Mouse (Mus musculus) hindbrain, embryonic 14.5 days (tissue): ENCODE results near the gene Ttll3. TPM values are rescaled to one million over a fixed set of nuclear protein-coding genes. Genes with fewer than 3 reads are reported as not detected.

ENCODE experiments used
- ATAC-seq: fragments of 200-750 bp; cut with Nextera tagmentation; 2 replicates; pipeline ENCODE4 v1.8.0; 2017; ENCODE audit warnings: moderate number of reproducible peaks, mild to moderate bottlenecking, moderate TSS enrichment, moderate library complexity; ENCODE audit not compliant: low FRiP score
- DNase-seq: peaks from one replicate; pipeline ENCODE4 v3.0.0-alpha.2; 2015; ENCODE audit warnings: low spot score
- H3K27ac ChIP-seq: fragments of 300-500 bp; sonication (generic); 2 replicates; pipeline ENCODE4 v1.5.1; 2014; ENCODE audit warnings: mild to moderate bottlenecking, moderate library complexity
- H3K27me3 ChIP-seq: fragments of 300-500 bp; sonication (generic); 2 replicates; pipeline ENCODE4 v1.6.1; 2014; ENCODE audit warnings: mild to moderate bottlenecking, low read length, mixed read lengths; ENCODE audit not compliant: control insufficient read depth, insufficient read depth
- H3K36me3 ChIP-seq: fragments of 300-500 bp; sonication (generic); replicated peaks from 2 replicates; pipeline ENCODE4 v1.6.1; 2014; ENCODE audit not compliant: control insufficient read depth, insufficient read depth
- H3K4me1 ChIP-seq: fragments of 300-500 bp; sonication (generic); replicated peaks from 2 replicates; pipeline ENCODE4 v1.6.1; 2014; ENCODE audit warnings: antibody characterized with exemption, low read length, mixed read lengths; ENCODE audit not compliant: control insufficient read depth, insufficient read depth
- H3K4me2 ChIP-seq: fragments of 300-500 bp; sonication (generic); replicated peaks from 2 replicates; pipeline ENCODE4 v1.6.1; 2014; ENCODE audit warnings: mild to moderate bottlenecking, moderate library complexity
- H3K4me3 ChIP-seq: fragments of 300-500 bp; sonication (generic); replicated peaks from 2 replicates; pipeline ENCODE4 v1.5.1; 2014; ENCODE audit warnings: mild to moderate bottlenecking, low read length
- H3K9ac ChIP-seq: fragments of 300-500 bp; sonication (generic); 2 replicates; pipeline ENCODE4 v1.6.1; 2014
- H3K9me3 ChIP-seq: fragments of 300-500 bp; sonication (generic); 2 replicates; pipeline ENCODE4 v1.6.1; 2016; ENCODE audit warnings: low read length; ENCODE audit not compliant: control insufficient read depth
- WGBS: fragments of 180-500 bp; shearing (Covaris S2); extraction: QIAGEN DNeasy Blood & Tissue Kit; methylation state at CpG from one replicate; pipeline ENCODE4 v1.1.7; 2014; 5-methylcytosine and 5-hydroxymethylcytosine counted together
- polyA plus RNA-seq: library from polyadenylated mRNA; unstranded; fragments of >200 nt; fragmentation: Nextera tagmentation; extraction: Ambion mirVana; gene quantifications from 2 replicates; pipeline ENCODE4 v1.2.1, GENCODE M21; 2014

The Ttll3 gene
- polyA plus RNA-seq, 1 experiment from 2014 or later: 8.1 TPM

GRCm38 (mm10) chr6:113390715-113391114 is 1.7 kb downstream of the Ttll3 start:
- no peaks in the 10 kb centered on the region for H3K9me3 ChIP-seq
- peaks cover 60% of the 10 kb centered on the region for H3K36me3 ChIP-seq
- no peaks in the 10 kb centered on the region for H3K27me3 ChIP-seq
- WGBS: 71% methylated on average over 3 of the region's 3 CpGs
- H3K4me3 ChIP-seq: no peak overlapping the region
- no peak for DNase-seq
- peaks cover 9% of the 10 kb centered on the region; the same call in 1 of the 2 replicates for H3K4me1 ChIP-seq
- H3K9ac ChIP-seq: no peak overlapping the region
- no peak overlapping the region for H3K27ac ChIP-seq
- no peak overlapping the region for H3K4me2 ChIP-seq
- no peak for ATAC-seq

GRCm38 (mm10) chr6:113392015-113392386 is 2.9 kb downstream of the Ttll3 start:
- DNase-seq: no peak
- Histone ChIP-seq H3K27me3 (no peaks in the 10 kb centered on the region), H3K4me3 (peak overlapping the region; percentile 32), H3K27ac (no peak overlapping the region), H3K36me3 (peaks cover 48% of the 10 kb centered on the region), H3K9me3 (no peaks in the 10 kb centered on the region), H3K4me2 (peak overlapping the region; percentile 67), H3K9ac (peak overlapping the region; percentile 70), H3K4me1 (peaks cover 9% of the 10 kb centered on the region; the same call in 1 of the 2 replicates)
- ATAC-seq: 0 out of 2 replicates have a peak, but pooled peaks have one; percentile 1
- WGBS: 19% methylated on average over 10 of the region's 10 CpGs

GRCm38 (mm10) chr6:113392387-113393071 is 3.5 kb downstream of the Ttll3 start:
- Histone ChIP-seq H3K4me2 (peak overlapping the region; percentile 67), H3K27ac (peak overlapping the region; percentile 71)
- 1% methylated on average over 51 of the region's 51 CpGs for WGBS

GRCm38 (mm10) chr6:113393951-113394350 is 4.9 kb downstream of the Ttll3 start:
- 87% methylated on average over 6 of the region's 6 CpGs for WGBS
- DNase-seq: no peak
- no peak overlapping the region for H3K9ac ChIP-seq
- no peak overlapping the region for H3K4me3 ChIP-seq
- no peak for ATAC-seq
- H3K36me3 ChIP-seq: peaks cover 38% of the 10 kb centered on the region
- H3K27me3 ChIP-seq: no peaks in the 10 kb centered on the region
- no peaks in the 10 kb centered on the region for H3K9me3 ChIP-seq
- no peak overlapping the region for H3K4me2 ChIP-seq
- H3K27ac ChIP-seq: no peak overlapping the region
- peaks cover 9% of the 10 kb centered on the region; the same call in 1 of the 2 replicates for H3K4me1 ChIP-seq

More at GRCm38 (mm10) chr6:113392387-113393071, 3.5 kb downstream of the Ttll3 start:
- ATAC-seq: peak; percentile 91
- Histone ChIP-seq H3K36me3 (peaks cover 43% of the 10 kb centered on the region), H3K27me3 (no peaks in the 10 kb centered on the region), H3K4me3 (peak overlapping the region; percentile 32), H3K4me1 (peaks cover 9% of the 10 kb centered on the region; the same call in 1 of the 2 replicates), H3K9ac (peak overlapping the region; percentile 70), H3K9me3 (no peaks in the 10 kb centered on the region)
- DNase-seq: peak; percentile 71

GRCm38 (mm10) chr6:113394811-113395210 is 5.8 kb downstream of the Ttll3 start:
- DNase-seq (no peak), ATAC-seq (no peak)
- Histone ChIP-seq H3K27ac (no peak overlapping the region), H3K9ac (no peak overlapping the region), H3K4me1 (peaks cover 9% of the 10 kb centered on the region; the same call in 1 of the 2 replicates), H3K4me3 (no peak overlapping the region), H3K9me3 (no peaks in the 10 kb centered on the region), H3K4me2 (no peak overlapping the region), H3K27me3 (no peaks in the 10 kb centered on the region), H3K36me3 (peaks cover 29% of the 10 kb centered on the region)
- WGBS: 95% methylated on average over 11 of the region's 11 CpGs

GRCm38 (mm10) chr6:113395501-113395900 is 6.4 kb downstream of the Ttll3 start:
- no peaks in the 10 kb centered on the region for H3K9me3 ChIP-seq
- no peak for DNase-seq
- WGBS: 94% methylated on average over 6 of the region's 6 CpGs
- no peaks in the 10 kb centered on the region for H3K27me3 ChIP-seq
- no peak overlapping the region for H3K27ac ChIP-seq
- H3K4me3 ChIP-seq: no peak overlapping the region
- no peak for ATAC-seq
- H3K4me2 ChIP-seq: no peak overlapping the region
- no peak overlapping the region for H3K9ac ChIP-seq
- peaks cover 9% of the 10 kb centered on the region; the same call in 1 of the 2 replicates for H3K4me1 ChIP-seq
- peaks cover 22% of the 10 kb centered on the region for H3K36me3 ChIP-seq

GRCm38 (mm10) chr6:113396270-113397030 is 7.4 kb downstream of the Ttll3 start:
- peaks cover 17% of the 10 kb centered on the region for H3K36me3 ChIP-seq
- no peaks in the 10 kb centered on the region for H3K9me3 ChIP-seq
- no peak overlapping the region for H3K9ac ChIP-seq
- H3K27me3 ChIP-seq: no peaks in the 10 kb centered on the region
- DNase-seq (no peak), ATAC-seq (no peak)
- H3K4me2 ChIP-seq: no peak overlapping the region
- H3K4me1 ChIP-seq: peaks cover 9% of the 10 kb centered on the region; the same call in 1 of the 2 replicates
- WGBS: 87% methylated on average over 10 of the region's 10 CpGs
- H3K4me3 ChIP-seq: no peak overlapping the region
- H3K27ac ChIP-seq: no peak overlapping the region

- Histone ChIP-seq H3K27me3 (no peaks in the 10 kb centered on the region), H3K9ac (no peak overlapping the region), H3K4me3 (no peak overlapping the region), H3K27ac (no peak overlapping the region), H3K36me3 (peaks cover 20% of the 10 kb centered on the region), H3K4me1 (no peaks in the 10 kb centered on the region), H3K4me2 (no peak overlapping the region), H3K9me3 (no peaks in the 10 kb centered on the region)
- DNase-seq (no peak), ATAC-seq (no peak)
- 92% methylated on average over 13 of the region's 13 CpGs for WGBS
Observed at GRCm38 (mm10) chr6:113402094-113402493, 13.0 kb downstream of the Ttll3 start.

GRCm38 (mm10) chr6:113404649-113405448 is 15.8 kb downstream of the Ttll3 start:
- ATAC-seq (peak; percentile 24; the same call in 1 of the 2 replicates), DNase-seq (no peak)
- Histone ChIP-seq H3K4me3 (no peak overlapping the region), H3K4me1 (no peaks in the 10 kb centered on the region), H3K9ac (no peak overlapping the region), H3K36me3 (peaks cover 33% of the 10 kb centered on the region), H3K27me3 (no peaks in the 10 kb centered on the region), H3K27ac (no peak overlapping the region), H3K4me2 (no peak overlapping the region), H3K9me3 (no peaks in the 10 kb centered on the region)
- WGBS: 75% methylated on average over 12 of the region's 12 CpGs
